Mouse (Mus musculus): Measurements from ENCODE around the gene Ddx41.
"Not testable (repeated sequence)": the region's sequence is repeated elsewhere in the genome, so short reads cannot be mapped to it uniquely, and the experiment has no call there.

Ddx41 gene

DNA sequence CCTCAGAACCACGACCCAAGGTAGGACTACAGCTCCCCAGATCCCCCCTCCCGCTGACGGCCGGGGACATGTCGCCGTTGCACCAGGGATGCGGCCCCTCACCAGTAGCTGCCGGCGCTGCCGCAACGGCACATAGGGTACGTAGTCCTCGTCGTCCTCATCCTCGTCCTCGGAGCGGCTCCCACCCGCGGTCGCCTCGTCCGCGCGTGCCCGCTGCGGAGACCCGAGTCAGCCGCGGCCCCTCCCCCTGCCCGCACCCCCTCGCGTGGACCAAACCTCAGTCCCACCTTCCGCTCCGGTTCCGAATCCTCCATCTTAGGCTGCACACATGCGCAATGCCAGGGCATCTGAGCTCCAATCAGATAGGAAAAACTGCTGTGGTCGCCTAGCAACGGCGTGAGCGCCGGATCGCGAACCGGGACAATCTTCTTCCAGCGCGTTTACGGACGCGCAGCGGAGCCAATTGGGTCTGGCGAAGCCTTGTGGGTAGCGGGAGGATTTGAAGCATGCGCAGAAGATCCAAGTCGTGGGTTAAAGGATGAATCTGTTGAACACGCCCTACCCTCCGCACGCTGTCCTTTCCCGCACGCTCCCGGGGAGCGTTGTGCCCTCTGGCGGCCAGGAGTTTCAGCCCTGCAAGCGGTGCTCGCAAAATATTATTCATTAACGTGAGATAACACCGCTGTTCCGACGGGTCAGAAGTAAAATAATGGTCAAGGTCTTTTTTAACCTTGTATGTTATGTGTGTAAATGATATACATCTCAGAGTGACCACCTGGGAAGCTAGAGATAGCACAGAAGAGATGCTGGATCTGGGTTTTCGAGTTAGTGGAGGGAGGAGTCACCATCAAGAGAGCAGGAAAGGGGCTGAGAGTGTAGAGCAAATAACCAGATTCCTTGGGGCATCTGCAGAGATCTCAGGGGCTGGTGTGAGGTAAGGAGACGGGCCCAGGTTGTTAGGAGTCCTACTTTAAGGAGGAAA is at the start of gene Ddx41:
TSS of gene Ddx41 (minus strand) at position 465 of the 982 bp plus-strand sequence.
- in situ Hi-C loops (cut with MseI, MboI): no loop called here

DNA sequence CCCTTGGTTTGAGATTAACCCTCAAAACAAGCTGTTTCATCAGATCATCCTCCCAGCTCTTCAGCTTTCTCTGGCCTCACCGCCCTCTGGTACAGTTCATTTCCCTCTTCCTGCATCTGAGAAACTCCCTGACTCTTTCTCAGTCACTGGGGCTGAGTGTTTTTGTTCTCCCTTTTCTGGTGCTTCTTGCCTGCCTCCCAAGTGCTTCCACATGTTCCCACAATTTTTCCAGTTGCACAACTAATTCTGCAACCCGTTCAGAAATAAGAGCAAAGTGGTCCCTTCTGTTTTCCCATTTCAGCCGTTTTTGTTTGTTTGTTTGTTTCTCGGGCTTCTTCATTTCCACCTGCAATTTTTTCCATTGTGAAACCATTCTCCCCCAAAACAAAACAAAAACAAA is 41.6 kb upstream of the Ddx41 start:
- in situ Hi-C loops (cut with MseI, MboI): no loop called here

DNA sequence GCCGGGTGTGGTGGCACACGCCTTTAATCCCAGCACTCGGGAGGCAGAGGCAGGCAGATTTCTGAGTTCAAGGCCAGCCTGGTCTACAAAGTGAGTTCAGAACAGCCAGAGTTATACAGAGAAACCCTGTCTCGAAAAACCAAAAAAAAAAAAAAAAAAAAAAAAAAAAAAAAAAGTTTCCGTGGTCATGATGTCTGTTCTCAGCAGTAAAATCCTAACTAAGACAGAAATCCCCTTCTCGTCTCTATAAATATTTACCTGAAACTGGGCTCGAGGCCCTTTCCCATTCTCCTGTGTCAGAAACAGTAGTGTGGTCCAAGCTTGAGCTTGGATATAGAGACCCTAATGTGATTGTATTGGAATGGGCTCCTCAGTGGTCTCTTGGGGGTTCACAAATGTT is 40.4 kb upstream of the Ddx41 start:
- in situ Hi-C loops (cut with MseI, MboI): not testable (repeated sequence)

DNA sequence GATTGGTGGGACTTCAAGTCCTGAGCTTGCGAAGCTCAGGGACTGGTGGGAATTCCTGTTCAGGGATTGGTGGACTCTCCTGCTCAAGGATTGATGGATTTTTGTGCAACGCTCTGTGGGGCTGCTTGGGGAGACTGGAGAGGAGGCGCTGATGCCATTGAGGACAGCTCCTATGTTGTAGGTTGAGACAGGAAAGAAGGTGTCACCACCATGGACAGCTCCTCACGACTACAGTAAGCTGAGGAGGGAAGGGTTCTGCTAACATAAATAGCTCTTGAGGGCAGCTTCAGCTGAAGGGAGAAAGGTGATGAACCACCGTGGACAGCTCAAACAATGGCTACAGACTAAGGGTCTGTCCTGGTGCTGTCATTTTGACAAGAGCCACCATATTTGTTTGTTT is 39.5 kb upstream of the Ddx41 start:
- in situ Hi-C loops (cut with MseI, MboI): no loop called here

DNA sequence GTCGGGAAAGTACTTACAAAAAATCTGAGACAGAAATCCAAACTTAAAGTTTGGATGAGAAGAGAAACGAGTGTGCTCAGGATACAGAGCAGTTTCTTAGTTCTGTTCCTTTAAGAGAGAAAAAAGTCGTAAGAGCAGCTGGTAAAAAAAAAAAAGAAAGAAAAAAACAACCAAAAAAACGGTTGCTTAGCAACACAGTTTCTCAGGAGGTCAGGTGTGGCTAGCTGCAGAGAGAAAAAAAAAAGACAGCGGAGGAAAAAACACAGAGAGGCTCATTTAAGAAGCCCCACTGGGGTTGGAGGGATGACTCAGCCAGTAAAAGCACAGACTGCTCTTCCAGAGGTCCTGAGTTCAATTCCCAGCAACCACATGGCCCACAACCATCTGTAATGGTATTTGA is 37.9 kb upstream of the Ddx41 start:
- in situ Hi-C loops (cut with MseI, MboI): no loop called here

DNA sequence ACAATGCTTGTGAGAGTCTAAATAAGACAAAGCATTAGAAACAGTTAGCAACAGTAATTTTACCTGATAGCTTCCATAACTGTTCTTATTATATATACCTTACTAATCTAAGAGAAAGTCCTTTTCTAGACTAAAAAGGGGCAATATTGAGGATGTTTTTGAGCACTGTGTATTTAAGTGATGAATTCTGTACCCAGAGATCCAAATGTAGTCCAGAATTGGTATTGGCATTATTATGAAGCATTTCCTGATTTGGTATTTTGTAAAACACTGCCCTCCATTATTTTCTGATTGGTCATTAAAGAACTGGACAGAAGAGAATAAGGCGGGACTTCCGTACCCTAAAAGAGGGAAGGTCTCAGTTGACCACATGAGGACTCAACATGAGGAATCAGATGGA is 37.0 kb upstream of the Ddx41 start, which contains the start of gene Tmed9:
TSS of gene Tmed9 (plus strand) at position 301 of the 400 bp plus-strand sequence.
- in situ Hi-C loops (cut with MseI, MboI): no loop called here

DNA sequence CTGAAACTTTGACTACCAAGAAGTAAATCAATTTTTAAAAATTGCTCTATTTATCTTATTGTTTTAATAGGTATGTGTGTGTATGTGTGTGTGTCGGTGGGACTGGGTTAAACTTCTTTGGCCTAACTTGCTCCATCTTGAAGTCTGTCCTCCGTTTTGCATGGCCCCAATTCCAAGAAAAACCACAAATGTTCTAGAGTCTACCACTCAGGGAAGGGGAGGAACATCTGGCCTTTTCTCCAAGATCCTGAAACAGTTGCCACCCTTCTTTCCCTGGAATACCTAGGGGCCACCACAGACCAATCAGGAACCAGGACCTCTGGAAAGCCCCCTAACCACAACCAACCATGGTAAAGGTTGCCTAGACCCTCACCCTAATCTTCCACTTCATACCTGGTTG is 35.5 kb upstream of the Ddx41 start:
- in situ Hi-C loops (cut with MseI, MboI): no loop called here

DNA sequence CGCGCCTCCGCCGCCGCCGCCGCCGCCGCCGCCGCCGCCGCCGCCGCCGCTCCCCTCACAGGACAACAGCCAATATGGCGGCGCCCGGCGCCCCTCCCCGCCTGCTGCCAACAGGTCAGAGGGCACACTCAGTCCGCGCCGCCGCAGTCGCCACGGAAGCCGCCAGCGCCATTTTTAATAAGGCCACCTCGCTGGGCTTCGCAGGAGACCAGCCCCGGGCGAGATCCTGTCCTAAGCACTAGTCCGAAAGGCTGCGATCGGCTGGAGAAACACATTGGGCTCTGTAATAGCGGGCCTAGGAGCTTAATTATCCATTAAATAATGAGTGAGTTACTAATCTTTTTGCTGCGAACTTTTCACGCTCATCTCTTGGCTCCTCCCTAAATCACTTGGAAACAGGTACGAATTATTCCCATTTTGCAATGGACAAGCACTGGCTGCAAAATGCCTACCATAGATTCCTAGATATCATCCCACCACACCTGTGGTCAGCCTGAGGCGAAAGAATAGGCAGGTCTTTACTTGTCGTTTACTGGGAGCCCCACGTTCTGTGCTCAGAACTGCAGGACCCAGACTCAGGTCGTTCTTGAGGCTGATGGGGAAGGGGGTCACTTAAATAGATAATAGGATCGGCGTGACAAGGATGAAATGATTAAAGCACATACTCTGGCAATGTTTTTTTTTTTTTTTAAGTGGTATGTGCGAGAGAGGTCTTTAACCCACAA is 34.7 kb upstream of the Ddx41 start, which contains the start of gene Fam193b:
TSS of gene Fam193b (minus strand) at position 94 of the 725 bp plus-strand sequence.
- in situ Hi-C loops (cut with MseI, MboI): no loop called here

DNA sequence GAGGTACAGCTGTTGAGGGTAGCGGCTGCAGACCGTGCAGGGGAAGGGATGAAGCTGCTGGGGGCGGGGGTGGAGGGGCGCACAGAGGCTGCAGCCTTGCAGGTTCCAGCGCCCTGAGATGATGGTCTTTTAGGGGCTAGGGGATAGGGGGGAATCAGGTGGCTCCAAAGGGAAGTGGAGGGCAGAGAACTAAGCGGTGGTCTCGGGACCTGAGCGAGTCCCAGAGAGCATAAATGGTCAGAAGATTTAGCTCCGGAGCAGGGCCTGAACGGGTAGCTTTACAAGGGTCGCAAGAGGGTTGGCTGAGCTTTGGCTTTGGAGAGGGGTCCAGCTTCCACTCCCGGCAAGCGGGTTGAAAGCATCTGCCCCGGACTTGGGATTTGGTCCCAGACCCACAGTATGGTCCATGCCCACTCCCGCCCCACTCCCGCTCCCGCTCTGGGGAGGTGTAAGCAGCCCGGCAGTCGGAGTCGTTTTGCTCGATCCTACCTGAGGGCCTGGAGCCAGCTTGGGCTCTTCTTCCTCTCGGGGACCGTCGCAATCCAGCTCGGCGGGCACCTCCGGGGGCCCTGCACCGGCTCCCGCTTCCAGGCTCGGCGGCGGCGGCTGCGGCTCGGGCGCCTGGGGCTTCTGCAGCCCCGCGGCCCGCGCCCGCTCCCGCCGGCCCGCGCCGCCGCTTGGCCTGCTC is 34.0 kb upstream of the Ddx41 start:
- in situ Hi-C loops (cut with MseI, MboI): no loop called here

DNA sequence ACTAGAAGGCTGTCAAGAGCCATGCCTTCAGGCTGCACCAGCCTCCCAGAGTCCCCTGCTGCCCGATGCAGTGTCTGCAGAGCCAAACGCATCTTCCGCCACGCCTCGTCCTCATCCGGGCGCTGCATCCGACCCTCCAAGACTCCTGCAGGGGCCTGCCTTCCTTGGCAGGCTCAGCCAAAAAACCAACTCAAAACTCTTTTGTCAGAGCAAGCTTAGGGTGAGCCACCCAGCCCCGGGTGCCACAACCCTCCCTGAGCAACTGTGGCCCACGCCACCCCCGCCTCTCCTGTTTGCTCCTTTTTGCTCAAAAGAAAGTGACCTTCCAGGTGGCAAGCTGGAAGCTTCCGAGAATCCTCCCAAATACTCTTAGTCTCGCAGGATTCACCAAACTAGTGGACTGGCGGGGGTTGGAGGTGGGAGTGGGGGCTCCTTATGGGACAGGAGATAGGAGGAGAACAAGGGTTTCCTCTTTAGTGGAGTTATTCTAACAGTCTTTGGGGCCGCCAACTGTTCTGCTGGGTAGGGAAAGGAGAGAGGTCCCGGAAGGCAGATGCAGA is 33.3 kb upstream of the Ddx41 start:
- in situ Hi-C loops (cut with MseI, MboI): no loop called here

DNA sequence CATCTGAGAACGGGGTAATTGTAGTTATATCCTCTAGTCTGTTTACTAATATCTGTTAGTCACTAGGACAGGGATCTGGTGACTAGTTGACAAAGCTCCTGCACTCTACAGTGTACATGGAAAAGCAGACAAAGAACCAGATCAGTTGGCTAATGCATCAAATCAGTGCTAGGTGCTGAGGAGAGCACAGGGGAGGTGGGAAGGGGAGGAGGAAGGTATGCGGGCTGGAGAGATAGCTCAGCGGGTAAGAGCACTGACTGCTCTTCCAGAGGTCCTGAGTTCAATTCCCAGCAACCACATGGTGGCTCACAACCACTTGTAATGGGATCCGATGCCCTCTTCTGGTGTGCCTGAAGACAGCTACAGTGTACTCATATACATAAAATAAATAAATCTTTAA is 32.1 kb upstream of the Ddx41 start:
- in situ Hi-C loops (cut with MseI, MboI): not testable (repeated sequence)

DNA sequence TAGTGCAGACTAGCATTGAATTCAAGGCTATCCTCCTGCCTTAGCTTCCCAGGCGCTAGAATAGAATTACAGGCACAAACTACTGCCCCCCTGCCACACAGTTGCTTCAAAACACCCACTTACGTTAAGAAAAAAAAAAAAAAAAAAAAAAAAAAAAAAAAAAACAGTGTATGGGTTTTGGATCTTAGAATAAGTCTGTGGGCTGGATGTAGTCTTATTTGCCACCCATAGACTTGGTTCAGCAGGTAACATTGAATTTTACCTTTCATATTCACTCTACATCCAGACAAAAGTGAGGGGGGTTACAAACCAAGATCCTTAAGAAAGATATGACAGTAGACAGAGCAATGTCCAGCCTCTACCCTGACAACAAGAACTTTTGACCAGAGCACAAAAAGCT is 31.5 kb upstream of the Ddx41 start:
- in situ Hi-C loops (cut with MseI, MboI): no loop called here

DNA sequence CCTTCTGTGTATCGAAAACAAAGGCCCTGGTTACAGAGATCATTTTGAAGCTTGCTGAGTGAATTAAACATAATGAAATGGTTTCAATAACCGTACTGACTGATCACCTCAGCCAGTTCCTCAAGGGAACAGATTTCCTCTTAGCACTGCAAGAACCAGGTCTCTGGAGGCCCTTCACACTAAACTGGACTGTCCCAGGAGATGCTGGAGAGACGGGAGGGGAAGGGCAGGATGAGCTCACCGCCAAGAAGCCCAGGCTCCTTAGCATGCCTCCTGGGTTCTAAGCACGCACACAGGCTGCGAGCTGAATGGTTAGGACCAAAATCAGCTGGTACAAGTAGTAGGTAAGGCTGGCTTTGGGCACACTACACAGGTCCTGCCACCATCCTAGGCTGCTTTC is 30.5 kb upstream of the Ddx41 start:
- in situ Hi-C loops (cut with MseI, MboI): no loop called here

DNA sequence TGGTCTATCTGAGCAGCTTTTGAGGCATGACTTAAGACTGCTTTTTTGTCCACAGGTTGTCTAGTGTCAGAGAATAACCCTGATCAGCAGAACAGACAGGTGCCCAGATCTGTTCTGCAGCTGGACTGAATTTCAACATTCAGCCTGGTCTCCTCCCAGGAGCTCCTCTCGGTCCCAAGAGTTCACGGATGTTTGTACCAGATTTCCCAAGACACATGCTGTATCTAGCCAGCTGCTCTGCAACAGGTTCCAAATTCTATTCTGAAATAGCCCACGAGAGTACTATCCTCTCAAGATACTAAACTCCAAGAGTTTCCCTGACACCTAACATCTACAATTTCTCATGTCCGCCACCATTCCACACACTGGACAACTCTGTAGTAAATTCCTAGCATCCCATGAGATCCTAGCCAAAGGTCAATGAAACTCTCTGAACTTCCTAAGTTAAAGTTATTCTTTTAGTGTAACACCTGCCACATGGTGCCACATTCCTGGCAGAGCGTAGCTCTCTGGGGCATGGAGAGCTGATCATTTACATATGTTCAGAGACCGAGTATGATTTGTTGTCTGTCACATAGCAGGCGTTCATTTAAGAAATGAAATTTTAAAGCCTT is 26.9 kb upstream of the Ddx41 start:
- in situ Hi-C loops (cut with MseI, MboI): no loop called here

DNA sequence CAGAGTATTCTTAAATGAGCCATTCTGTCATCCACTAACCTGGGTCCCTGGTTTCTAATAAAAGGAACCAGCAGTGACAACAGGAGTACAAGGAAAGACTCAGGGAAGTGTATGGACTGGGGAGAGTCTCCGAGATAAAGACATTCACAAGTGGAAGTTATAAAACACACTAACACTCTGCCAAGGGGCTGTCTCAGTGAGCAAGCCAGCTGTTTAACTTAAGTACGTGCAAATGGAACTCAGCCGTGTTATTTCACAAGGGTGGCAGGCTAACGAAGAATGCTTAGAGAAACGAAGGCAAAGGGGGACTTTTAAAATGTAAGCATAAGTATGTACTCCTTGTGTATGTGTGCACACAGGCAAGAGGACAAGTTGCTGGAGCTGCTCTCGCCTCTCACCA is 21.0 kb upstream of the Ddx41 start:
- in situ Hi-C loops (cut with MseI, MboI): no loop called here

DNA sequence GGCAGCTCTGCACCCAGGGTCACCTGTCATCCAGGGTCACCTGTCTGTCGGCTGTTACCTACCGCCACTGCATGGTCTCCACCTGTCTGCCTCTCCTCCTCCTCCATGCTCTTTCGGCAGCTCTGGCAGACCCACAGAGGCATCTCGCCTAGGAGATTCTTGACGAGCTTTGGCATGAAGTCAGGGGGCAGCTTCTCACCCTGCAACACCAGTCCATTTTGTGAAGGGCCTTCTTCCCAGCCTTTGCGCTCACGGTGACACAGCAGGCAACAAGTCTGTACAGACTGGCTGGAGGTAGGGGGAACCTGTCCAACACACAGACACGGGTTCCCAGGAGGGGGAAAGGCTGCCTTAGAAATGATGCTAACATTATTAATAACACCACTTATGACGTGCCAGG is 19.5 kb upstream of the Ddx41 start:
- in situ Hi-C loops (cut with MseI, MboI): no loop called here

DNA sequence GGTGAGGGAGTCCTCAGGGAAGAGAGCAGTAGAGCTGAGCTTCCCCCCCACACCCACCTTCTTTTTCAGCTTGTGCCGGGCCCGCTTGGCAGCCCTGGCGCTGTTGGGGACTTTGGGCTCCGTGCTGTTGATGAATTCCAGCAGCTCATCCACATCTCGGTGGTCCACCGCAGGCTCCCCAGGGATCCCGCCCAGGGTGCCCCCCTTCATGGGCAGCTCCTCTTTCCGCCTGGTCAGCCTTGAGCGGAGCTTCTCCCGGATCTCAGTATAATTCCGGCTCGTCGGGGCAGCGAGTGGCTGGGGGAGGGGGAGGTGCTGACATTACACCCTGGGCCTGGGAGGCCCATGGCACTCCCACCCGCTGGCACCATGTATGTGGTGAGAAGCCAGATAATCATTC is 12.6 kb upstream of the Ddx41 start:
- in situ Hi-C loops (cut with MseI, MboI): no loop called here

DNA sequence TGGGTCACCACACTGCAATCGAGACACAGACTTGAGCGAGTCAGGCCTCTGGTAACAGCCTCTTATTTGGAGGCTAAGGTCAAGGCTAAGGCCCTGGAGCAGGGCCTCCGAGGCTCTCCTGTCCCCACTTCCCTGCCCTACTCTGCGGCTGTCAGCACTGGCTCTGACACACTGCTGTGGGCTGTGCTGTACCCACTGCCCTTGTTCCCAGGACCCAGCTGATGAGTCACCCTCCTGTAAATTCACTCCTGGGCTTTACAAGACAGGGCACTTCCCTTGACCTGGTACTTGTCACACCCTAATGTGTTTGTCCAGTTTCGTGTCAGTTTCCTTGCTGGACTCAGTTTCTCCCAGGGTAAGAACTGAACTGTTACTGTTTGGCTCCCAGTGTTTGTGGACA is 12.0 kb upstream of the Ddx41 start:
- in situ Hi-C loops (cut with MseI, MboI): no loop called here

DNA sequence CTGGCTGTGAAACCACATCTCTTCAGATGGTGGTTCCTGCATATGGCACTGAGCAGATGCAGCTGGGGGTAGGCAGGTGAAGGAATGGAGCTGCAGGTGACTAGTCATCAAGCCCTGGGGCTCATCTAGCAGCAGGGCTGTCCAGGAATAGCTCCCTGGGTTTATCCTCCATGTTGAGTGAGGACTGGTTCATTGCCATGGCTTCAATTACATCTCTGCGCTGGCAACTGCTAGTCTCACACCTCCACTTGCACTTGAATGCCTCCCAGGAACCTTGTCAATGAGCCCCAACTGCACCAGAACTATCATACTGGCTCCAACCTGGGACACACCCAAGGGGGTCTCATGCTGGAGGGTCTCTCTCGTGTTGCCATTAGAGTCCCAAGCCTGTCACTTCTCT is 11.5 kb upstream of the Ddx41 start:
- in situ Hi-C loops (cut with MseI, MboI): no loop called here

DNA sequence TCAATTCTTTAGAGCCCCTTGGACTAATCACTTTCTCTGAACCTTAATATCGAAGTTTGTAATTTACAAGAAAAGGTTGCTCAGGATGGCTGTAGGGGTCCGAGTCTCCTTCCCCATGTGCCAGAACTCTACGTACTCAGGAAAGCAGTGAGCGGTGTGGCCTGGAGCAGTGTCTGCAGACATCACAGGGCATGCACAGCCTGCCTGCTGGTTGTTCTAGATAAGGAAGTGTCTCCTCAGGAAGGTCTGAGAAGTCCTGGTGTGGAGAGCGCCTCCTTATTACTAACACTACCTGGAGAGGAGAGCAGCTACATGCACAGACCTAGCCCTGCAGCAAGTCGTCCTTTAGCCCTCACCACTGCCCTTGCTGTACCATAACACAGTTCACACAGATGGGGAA is 8.3 kb upstream of the Ddx41 start:
- in situ Hi-C loops (cut with MseI, MboI): no loop called here

DNA sequence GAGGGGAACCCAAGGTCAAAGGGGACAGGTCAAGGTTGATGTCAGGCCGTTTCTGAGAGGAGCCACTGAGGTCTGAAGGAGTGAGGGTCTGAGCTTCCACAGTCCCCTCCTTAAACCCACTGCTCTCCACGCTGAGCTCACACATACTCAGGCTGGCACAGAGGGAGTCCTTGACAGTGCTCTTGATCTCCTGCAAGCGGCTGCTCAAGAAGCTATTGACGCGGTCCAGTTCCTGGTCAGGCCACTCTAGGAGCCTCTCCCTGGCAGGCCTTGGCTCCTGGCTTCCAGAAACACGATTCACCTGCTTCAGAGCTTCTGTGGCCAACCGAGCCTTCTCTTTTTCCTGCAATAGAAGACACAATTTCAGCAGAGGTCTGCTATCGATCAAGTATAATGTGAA is 7.0 kb upstream of the Ddx41 start:
- in situ Hi-C loops (cut with MseI, MboI): no loop called here
